Mouse (Mus musculus) hindbrain, embryonic 12.5 days (tissue): Measurements from ENCODE around the gene Syt13. TPM values are rescaled to one million over a fixed set of nuclear protein-coding genes. Genes with fewer than 3 reads are reported as not detected.

Source experiments
- ATAC-seq: fragments of 200-750 bp; cut with Nextera tagmentation; 2 replicates; pipeline ENCODE4 v1.8.0; 2017; ENCODE audit warnings: moderate TSS enrichment; ENCODE audit not compliant: low FRiP score
- H3K27ac ChIP-seq: fragments of 300-500 bp; sonication (generic); 2 replicates; pipeline ENCODE4 v1.5.1; 2016; ENCODE audit warnings: mild to moderate bottlenecking
- H3K27me3 ChIP-seq: fragments of 300-500 bp; sonication (generic); 2 replicates; pipeline ENCODE4 v1.6.1; 2016; ENCODE audit warnings: mild to moderate bottlenecking
- H3K36me3 ChIP-seq: fragments of 300-500 bp; sonication (generic); 2 replicates; pipeline ENCODE4 v1.6.1; 2016; ENCODE audit warnings: mild to moderate bottlenecking
- H3K4me1 ChIP-seq: fragments of 300-500 bp; sonication (generic); 2 replicates; pipeline ENCODE4 v1.6.1; 2016
- H3K4me2 ChIP-seq: fragments of 300-500 bp; sonication (generic); replicated peaks from 2 replicates; pipeline ENCODE4 v1.6.1; 2016; ENCODE audit warnings: mild to moderate bottlenecking
- H3K4me3 ChIP-seq: fragments of 300-500 bp; sonication (generic); 2 replicates; pipeline ENCODE4 v1.5.1; 2016; ENCODE audit warnings: mild to moderate bottlenecking
- H3K9ac ChIP-seq: fragments of 300-500 bp; sonication (generic); 2 replicates; pipeline ENCODE4 v1.6.1; 2016; ENCODE audit warnings: mild to moderate bottlenecking, moderate library complexity
- H3K9me3 ChIP-seq: fragments of 300-500 bp; sonication (generic); replicated peaks from 2 replicates; pipeline ENCODE4 v1.6.1; 2016; ENCODE audit warnings: mild to moderate bottlenecking
- WGBS: fragments of 180-500 bp; shearing (Covaris S2); methylation state at CpG from one replicate; pipeline ENCODE4 v1.1.7; 2016; 5-methylcytosine and 5-hydroxymethylcytosine counted together
- polyA plus RNA-seq: library from polyadenylated mRNA; unstranded; fragments of >200 nt; fragmentation: Nextera tagmentation; extraction: Ambion mirVana; gene quantifications from 2 replicates; pipeline ENCODE4 v1.2.1, GENCODE M21; 2016

Syt13 gene
- polyA plus RNA-seq, result 32.7 and 34.2 TPM in 2 replicates

- H3K4me2 ChIP-seq, result peak within 1 kb of the TSS; percentile 83
- peak within 1 kb of the TSS; percentile 47 for H3K4me3 ChIP-seq
- H3K4me1 ChIP-seq, result peaks cover 63% of the 10 kb centered on the region
- ATAC-seq, result peak; percentile 62
- peak within 1 kb of the TSS; percentile 72 for H3K27ac ChIP-seq
- no peaks in the 10 kb centered on the region for H3K9me3 ChIP-seq
- WGBS, result under 1% methylated on average over 38 of the region's 38 CpGs
- H3K9ac ChIP-seq, result peak within 1 kb of the TSS; percentile 64
- peaks cover 14% of the 10 kb centered on the region for H3K27me3 ChIP-seq
- no peaks in the 10 kb centered on the region for H3K36me3 ChIP-seq
These were observed at the start of gene Syt13 for GRCm38 (mm10) chr2:92914933-92915553. Gene Syt13 (plus strand): TSS chr2:92915098.

GRCm38 (mm10) chr2:92866616-92867015, 48.3 kb upstream of the Syt13 start:
- 30% methylated on average over 2 of the region's 2 CpGs for WGBS
- Histone ChIP-seq H3K27me3 (no peaks in the 10 kb centered on the region), H3K4me1 (peaks cover 12% of the 10 kb centered on the region), H3K4me2 (no peak overlapping the region), H3K9ac (no peak overlapping the region), H3K4me3 (no peak overlapping the region), H3K27ac (no peak overlapping the region), H3K9me3 (0 out of 2 replicates have a peak, but pooled peaks cover 6% of the 10 kb centered on the region), H3K36me3 (no peaks in the 10 kb centered on the region)
- no peak for ATAC-seq

- peaks cover 12% of the 10 kb centered on the region for H3K4me1 ChIP-seq
- no peak overlapping the region for H3K9ac ChIP-seq
- no peaks in the 10 kb centered on the region for H3K36me3 ChIP-seq
- peak overlapping the region; percentile 79 for H3K27ac ChIP-seq
- no peaks in the 10 kb centered on the region for H3K9me3 ChIP-seq
- no peak overlapping the region for H3K4me2 ChIP-seq
- no peak overlapping the region for H3K4me3 ChIP-seq
- WGBS, result 15% methylated on average over 10 of the region's 10 CpGs
- ATAC-seq, result no peak
- H3K27me3 ChIP-seq, result no peaks in the 10 kb centered on the region
These were observed 44.6 kb upstream of the Syt13 start for GRCm38 (mm10) chr2:92870139-92870836.

- no peaks in the 10 kb centered on the region for H3K27me3 ChIP-seq
- no peak overlapping the region for H3K9ac ChIP-seq
- WGBS, result 39% methylated on average over 7 of the region's 7 CpGs
- no peaks in the 10 kb centered on the region for H3K36me3 ChIP-seq
- no peak overlapping the region for H3K27ac ChIP-seq
- H3K4me2 ChIP-seq, result no peak overlapping the region
- peaks cover 12% of the 10 kb centered on the region for H3K4me1 ChIP-seq
- H3K9me3 ChIP-seq, result no peaks in the 10 kb centered on the region
- no peak for ATAC-seq
- H3K4me3 ChIP-seq, result no peak overlapping the region
These were observed 43.7 kb upstream of the Syt13 start for GRCm38 (mm10) chr2:92871093-92871686.

GRCm38 (mm10) chr2:92872652-92873051, 42.2 kb upstream of the Syt13 start:
- no peak overlapping the region for H3K4me3 ChIP-seq
- H3K27ac ChIP-seq, result no peak overlapping the region
- WGBS, result 90% methylated on average over 4 of the region's 4 CpGs
- no peak for ATAC-seq
- no peaks in the 10 kb centered on the region for H3K36me3 ChIP-seq
- no peaks in the 10 kb centered on the region for H3K9me3 ChIP-seq
- no peak overlapping the region for H3K4me2 ChIP-seq
- no peak overlapping the region for H3K9ac ChIP-seq
- H3K27me3 ChIP-seq, result no peaks in the 10 kb centered on the region
- H3K4me1 ChIP-seq, result peaks cover 21% of the 10 kb centered on the region

- 96% methylated on average over 1 of the region's 1 CpGs for WGBS
These were observed 40.3 kb upstream of the Syt13 start for GRCm38 (mm10) chr2:92874592-92874991.

GRCm38 (mm10) chr2:92877488-92877887, 37.4 kb upstream of the Syt13 start:
- WGBS, result 39% methylated on average over 3 of the region's 3 CpGs

More at GRCm38 (mm10) chr2:92874592-92874991, 40.3 kb upstream of the Syt13 start:
- H3K4me1 ChIP-seq, result peaks cover 28% of the 10 kb centered on the region
- H3K9ac ChIP-seq, result no peak overlapping the region
- H3K36me3 ChIP-seq, result no peaks in the 10 kb centered on the region
- H3K27ac ChIP-seq, result no peak overlapping the region
- H3K4me3 ChIP-seq, result no peak overlapping the region
- H3K4me2 ChIP-seq, result no peak overlapping the region
- H3K9me3 ChIP-seq, result no peaks in the 10 kb centered on the region
- ATAC-seq, result no peak
- peaks cover 4% of the 10 kb centered on the region; the same call in 1 of the 2 replicates for H3K27me3 ChIP-seq

GRCm38 (mm10) chr2:92883039-92883911, 31.6 kb upstream of the Syt13 start:
- Histone ChIP-seq H3K27ac (no peak overlapping the region), H3K36me3 (no peaks in the 10 kb centered on the region), H3K27me3 (peaks cover 13% of the 10 kb centered on the region; the same call in 1 of the 2 replicates), H3K4me3 (no peak overlapping the region), H3K9ac (0 out of 2 replicates have a peak overlapping the region, but pooled peaks have one; percentile 23), H3K4me1 (peaks cover 17% of the 10 kb centered on the region), H3K4me2 (peak overlapping the region; percentile 34), H3K9me3 (no peaks in the 10 kb centered on the region)
- WGBS, result 6% methylated on average over 15 of the region's 15 CpGs
- peak; percentile 64 for ATAC-seq

More at GRCm38 (mm10) chr2:92877488-92877887, 37.4 kb upstream of the Syt13 start:
- Histone ChIP-seq H3K9ac (no peak overlapping the region), H3K36me3 (no peaks in the 10 kb centered on the region), H3K4me1 (peaks cover 19% of the 10 kb centered on the region; the same call in 1 of the 2 replicates), H3K27me3 (peaks cover 9% of the 10 kb centered on the region; the same call in 1 of the 2 replicates), H3K4me2 (no peak overlapping the region), H3K9me3 (no peaks in the 10 kb centered on the region), H3K4me3 (no peak overlapping the region), H3K27ac (no peak overlapping the region)
- ATAC-seq, result peak; percentile 66

- Histone ChIP-seq H3K27me3 (peaks cover 13% of the 10 kb centered on the region; the same call in 1 of the 2 replicates), H3K4me1 (peaks cover 17% of the 10 kb centered on the region), H3K27ac (no peak overlapping the region), H3K4me2 (0 out of 2 replicates have a peak overlapping the region, but pooled peaks have one; percentile 34), H3K9me3 (no peaks in the 10 kb centered on the region), H3K36me3 (no peaks in the 10 kb centered on the region), H3K9ac (no peak overlapping the region), H3K4me3 (no peak overlapping the region)
- 0% methylated on average over 2 of the region's 2 CpGs for WGBS
- no peak for ATAC-seq
These were observed 31.0 kb upstream of the Syt13 start for GRCm38 (mm10) chr2:92883912-92884243.

- WGBS, result 87% methylated on average over 6 of the region's 6 CpGs
These were observed 29.9 kb upstream of the Syt13 start for GRCm38 (mm10) chr2:92884976-92885375.

GRCm38 (mm10) chr2:92886862-92887261, 28.0 kb upstream of the Syt13 start:
- Histone ChIP-seq H3K27ac (no peak overlapping the region), H3K36me3 (no peaks in the 10 kb centered on the region), H3K27me3 (peaks cover 9% of the 10 kb centered on the region; the same call in 1 of the 2 replicates), H3K4me2 (no peak overlapping the region), H3K4me1 (peaks cover 10% of the 10 kb centered on the region), H3K4me3 (no peak overlapping the region), H3K9ac (no peak overlapping the region), H3K9me3 (no peaks in the 10 kb centered on the region)
- WGBS, result 74% methylated on average over 3 of the region's 3 CpGs
- ATAC-seq, result no peak

More at GRCm38 (mm10) chr2:92884976-92885375, 29.9 kb upstream of the Syt13 start:
- Histone ChIP-seq H3K9me3 (no peaks in the 10 kb centered on the region), H3K4me3 (no peak overlapping the region), H3K27ac (no peak overlapping the region), H3K27me3 (peaks cover 9% of the 10 kb centered on the region; the same call in 1 of the 2 replicates), H3K36me3 (no peaks in the 10 kb centered on the region), H3K9ac (no peak overlapping the region), H3K4me2 (no peak overlapping the region), H3K4me1 (peaks cover 10% of the 10 kb centered on the region)
- ATAC-seq, result no peak
